Mouse (Mus musculus) B cell, adult 2 months (primary cell): ENCODE measurements around the gene Dcbld2.
"Not testable (repeated sequence)": the region's sequence is repeated elsewhere in the genome, so short reads cannot be mapped to it uniquely, and the experiment has no call there.

Experiments used
- DNase-seq, 2 experiments: peaks; one replicate each; pipeline ENCODE4 v3.0.0; 2022

Gene Dcbld2

DNA sequence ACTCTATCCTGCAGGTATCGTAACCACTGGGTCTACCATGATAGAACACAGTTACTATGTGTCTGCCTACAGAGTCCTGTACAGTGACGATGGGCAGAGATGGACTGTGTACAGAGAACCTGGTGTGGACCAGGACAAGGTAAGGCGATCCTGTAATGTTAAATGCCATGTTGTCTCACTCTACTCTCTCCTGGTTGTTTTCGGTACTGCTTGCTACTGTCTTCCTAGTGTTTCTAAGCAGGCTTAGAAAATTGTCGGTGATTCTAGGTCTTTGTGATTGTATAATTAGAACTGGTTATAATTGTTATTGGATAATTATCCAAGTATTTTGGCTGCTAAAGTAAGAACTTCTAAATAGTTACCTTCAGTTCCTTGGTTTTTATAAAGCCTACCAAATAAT is 43.4 kb downstream of the Dcbld2 start:
- no peak for DNase-seq

DNA sequence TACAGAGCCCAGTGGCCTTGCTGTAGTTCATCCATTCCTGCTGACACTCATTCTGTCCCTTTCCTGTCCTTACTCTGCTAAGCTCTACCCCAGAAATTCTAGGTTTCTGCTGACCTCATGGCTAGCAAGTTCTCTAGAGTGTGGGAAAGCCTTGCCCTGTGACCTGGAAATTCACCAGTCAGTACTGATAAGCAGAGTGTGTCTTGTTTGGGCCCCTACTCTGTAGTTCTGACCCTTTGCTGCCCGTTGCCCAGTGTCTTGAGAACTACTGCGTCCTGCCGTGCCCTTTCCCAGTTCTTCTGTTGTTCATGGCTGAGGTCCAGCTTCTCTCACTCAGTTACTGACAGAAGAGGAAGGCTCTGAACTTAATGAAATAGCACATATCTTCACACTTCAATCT is 44.9 kb downstream of the Dcbld2 start:
- DNase-seq, result no peak

DNA sequence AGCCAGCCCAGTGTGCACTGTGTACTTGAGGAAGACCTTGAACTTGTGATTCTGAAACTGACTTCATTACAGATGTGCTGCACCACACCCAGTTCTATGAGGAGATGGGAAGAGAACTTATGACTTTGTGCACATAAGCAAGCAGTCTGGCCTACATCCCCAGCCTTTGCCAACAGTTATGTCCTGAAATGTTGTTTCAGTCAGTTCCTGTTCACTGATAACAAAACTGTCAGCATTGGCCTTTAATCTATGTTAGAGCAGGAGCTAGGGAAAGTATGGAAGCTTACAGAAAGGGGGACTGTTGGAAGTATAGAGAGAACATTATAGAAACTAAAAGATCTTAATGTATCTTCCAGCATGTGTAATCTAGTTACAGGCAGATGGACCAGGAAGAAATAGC is 45.6 kb downstream of the Dcbld2 start:
- no peak for DNase-seq

DNA sequence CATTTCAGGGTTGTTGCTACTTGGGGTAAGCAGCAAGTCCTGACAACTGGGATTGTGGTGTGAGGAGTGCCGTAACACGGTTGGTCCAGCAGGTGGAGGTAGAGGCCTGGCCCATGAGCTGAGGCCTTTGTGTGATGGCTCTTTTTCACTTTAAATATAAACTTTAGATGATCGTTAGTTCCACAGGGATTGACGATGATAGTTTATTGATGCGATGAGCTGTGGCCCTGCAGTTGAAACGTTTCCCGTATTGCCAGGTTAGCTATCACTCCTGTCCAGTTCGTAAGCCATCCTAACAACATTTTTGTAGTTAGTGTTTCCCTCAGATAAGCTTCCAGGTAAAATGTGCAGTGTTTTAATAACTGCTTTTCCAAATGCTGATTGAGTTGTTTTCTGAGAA is 46.4 kb downstream of the Dcbld2 start:
- DNase-seq, result peak; percentile 78 to 80

DNA sequence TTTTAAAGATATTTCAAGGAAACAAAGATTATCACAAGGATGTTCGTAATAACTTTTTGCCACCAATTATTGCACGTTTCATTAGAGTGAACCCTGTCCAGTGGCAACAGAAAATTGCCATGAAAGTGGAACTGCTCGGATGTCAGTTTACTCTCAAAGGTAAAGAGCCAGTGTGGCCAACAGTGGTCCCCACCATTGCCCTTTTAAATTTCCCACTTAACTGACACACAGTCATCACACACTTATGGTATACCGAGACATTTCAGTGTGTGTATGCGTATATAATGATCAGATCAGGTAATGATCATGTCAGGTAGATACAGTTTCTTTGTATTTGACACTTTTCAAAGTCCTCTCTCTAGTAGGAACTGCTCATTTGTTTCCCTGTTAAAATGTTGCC is 46.9 kb downstream of the Dcbld2 start:
- DNase-seq, result no peak

DNA sequence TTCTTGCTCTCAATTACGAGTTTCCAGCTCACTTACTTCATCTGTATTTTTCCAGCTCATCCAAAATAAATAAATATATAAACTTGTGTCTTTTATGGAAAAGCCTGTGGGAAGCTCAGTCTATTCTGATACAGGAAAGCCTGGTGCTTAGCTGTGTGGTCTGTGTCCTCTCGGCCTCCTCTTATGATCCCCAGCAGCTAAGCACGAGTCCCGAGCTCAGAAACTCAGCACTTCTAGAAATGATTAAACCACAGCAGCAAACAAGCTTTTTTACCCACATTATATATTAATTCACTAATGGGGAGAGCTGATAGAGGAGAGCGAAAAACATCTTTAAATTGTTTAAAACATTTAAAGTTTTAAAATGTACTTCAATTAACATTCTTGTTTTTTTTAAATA is 48.2 kb downstream of the Dcbld2 start:
- DNase-seq, result no peak

DNA sequence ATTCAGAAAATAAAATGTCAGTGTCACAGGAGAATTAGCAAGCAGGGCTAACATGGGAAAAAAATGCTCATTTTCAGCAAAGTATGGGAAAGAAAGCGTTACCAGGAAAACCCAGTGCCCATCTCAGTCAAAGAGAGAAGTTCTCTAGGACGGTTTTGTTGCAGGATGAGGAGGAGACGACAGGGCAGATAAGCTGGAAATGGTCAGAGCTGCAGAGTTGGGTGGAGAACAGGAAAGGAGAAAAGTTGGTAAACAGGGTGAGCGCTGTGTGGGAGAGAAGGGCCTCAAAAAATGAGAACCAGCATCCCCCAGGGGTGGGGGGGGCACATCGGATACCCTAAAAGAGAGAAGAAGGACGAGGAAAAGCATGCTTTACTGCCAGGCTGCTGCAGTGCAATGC is 48.7 kb downstream of the Dcbld2 start:
- no peak for DNase-seq

DNA sequence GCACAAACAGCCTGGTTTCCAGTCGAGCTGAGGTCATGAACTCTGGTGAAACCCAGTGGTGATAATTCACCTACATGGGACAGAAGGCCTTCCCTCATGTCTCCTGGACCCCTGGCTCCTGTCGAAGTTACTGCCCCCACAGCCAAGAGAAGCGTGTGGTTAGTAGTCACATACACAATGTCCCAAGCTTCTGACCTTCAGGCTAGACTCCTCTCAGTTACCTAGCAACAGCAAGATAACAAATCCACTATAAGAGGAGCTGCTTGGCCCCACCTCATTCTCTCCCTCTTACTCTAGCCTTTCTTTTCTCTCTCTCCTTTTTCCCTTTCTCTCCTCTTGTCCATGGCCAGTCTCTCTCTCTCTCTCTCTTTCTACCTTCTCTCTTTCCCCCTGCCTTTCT is 51.7 kb downstream of the Dcbld2 start:
- not testable (repeated sequence) for DNase-seq

DNA sequence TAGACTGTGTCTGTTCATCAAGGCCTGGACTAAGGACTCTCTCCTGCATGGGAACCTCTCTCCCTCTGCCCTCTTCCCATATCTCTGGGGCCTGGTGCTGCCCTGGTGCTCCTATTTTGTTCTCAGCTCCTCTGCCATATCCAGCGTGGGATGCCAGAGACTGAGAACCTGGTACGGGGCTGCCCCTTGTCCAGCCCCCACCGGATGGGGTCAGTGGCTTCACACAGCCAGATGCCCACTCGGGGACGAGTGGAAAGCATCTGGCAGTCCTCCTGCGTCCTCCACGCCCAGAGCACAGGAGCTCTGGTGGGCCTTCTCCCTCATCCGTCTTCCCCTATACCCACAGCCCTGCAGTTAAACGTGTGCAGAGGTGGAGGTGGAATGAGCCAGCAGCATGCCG is 52.1 kb downstream of the Dcbld2 start:
- no peak for DNase-seq

DNA sequence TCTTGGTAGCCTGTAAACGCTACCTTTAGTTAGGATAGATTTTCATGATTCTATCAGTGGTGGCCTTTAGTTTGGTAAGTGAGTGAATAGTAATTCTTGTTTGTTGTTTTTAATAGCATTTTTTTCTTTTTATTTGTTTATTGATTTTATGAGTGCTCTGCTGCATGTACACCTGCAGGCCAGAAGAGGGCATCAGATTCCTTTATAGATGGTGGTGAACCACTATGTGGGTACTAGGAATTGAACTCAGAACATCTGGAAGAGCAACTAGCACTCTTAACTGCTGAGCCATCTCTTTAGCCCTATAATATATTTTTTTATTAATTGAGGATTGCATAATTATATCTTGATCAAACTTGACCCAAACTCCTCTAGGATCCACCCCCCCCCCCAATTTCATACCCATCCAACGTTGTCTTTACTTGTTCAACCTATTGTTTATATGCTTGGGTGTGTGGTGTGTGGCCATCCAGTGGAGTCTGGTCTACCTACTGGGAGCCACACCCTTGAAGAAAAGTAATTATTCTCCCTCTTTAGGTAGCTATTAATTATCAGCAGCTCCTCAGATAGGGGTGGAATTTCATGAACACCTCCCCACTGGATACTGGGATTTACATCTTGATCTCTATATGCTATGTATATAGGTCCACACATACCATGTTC is 53.7 kb downstream of the Dcbld2 start:
- DNase-seq, result peak; percentile 43 to 51

DNA sequence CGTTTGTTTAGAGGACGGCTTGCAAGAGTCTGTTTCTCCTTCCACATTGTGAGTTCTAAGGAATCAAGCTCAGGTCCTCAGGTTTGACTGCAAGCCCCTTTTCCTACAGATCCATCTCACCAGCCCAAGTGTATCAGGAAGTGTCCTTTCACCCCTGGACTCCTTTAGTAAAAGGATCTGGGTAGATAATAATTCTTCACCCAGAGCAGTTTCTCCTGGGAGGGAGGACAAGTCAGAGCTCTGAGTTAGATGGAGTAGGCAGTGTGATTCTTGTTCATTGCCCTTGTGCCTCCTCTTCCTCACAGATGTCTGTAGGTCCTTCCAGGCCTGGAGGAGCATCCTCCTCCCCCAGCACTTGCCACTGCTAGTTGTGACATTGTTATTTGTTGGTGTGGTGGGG is 54.3 kb downstream of the Dcbld2 start:
- no peak for DNase-seq

DNA sequence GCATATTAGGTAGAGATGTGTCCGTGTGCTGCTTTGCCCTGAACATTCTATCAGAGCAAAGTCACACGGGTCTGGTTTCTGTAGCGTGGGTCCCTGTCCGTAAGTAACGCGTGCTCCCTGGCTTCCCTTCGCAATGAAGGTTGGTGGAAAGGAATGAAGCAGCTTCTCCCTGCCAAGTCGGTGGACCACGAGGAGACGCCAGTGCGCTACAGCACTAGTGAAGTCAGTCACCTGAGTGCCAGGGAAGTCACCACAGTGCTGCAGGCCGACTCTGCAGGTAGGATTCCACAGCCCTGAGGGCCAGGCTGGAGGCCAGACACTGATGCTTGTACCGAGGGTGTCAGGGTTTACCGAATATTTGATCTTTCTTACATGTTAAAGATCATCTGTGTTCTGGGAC is 55.8 kb downstream of the Dcbld2 start:
- DNase-seq, result no peak

DNA sequence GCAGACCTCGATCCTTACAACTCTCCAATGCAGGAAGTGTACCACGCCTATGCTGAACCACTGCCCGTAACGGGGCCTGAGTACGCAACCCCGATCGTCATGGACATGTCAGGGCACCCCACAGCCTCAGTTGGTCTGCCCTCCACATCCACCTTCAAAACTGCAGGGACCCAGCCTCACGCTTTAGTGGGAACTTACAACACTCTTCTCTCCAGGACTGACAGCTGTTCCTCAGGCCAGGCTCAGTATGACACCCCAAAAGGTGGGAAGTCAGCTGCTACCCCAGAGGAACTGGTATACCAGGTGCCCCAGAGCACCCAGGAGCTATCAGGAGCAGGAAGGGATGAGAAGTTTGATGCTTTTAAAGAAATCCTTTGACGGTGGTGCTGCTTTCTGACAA is 57.2 kb downstream of the Dcbld2 start:
- DNase-seq, result no peak

DNA sequence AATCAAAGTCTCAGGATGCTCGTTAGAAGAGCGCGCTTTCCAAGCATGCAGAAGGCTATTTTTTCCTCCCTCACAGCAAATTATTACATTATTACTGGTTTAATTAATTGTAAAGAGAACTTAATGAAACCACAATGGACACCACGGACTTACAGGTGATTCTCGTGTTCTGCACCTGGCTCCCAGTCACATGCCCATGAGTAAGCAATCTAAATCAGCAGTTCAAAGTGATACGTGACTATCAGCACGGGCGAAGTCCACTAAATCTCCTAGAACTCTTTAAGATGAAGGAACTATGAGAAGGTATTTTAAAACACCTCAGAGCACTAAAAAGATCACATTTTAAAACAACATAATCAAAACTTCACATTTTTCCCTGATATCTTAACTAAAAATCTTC is 61.8 kb downstream of the Dcbld2 start:
- DNase-seq, result no peak

DNA sequence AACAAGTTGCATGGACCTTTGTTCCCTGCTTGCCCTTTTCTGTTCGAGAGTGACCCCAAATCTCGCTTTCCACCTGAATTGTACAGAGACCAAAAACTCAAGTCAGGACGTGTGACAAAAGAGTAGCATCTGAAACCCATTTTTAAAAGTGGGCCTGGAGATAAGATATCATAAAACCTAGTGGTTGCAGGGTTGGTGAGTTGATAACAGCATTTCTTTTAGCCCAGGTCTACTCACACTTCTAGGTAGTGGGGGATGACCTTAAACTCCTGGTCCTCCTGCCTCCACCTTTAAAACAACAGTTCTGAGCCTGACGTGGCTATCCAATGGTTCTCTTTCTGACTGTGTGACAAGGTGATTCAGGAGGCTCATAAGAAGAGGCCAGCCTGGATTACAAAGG is 62.6 kb downstream of the Dcbld2 start:
- DNase-seq, result no peak

DNA sequence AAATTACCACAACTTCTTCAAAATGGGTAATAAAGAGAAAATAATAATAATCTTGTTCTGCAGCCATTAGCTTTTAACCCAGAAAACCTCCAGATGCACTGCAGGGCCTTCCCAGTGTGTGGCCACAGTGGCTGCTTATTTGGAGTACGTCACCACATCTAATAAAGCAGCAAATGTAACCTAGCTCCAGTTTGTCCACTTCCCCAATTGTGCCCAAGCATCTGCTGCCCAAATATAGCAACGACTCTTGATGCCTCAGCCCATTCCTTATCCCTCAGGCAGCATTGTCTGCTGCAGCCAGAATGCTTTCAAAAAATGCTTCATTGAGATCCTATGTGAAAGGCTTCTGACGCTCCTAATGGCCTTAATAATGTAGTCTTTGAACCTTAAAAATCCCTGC is 66.6 kb downstream of the Dcbld2 start:
- peak in 1 of 2 experiments; percentile 15 for DNase-seq

DNA sequence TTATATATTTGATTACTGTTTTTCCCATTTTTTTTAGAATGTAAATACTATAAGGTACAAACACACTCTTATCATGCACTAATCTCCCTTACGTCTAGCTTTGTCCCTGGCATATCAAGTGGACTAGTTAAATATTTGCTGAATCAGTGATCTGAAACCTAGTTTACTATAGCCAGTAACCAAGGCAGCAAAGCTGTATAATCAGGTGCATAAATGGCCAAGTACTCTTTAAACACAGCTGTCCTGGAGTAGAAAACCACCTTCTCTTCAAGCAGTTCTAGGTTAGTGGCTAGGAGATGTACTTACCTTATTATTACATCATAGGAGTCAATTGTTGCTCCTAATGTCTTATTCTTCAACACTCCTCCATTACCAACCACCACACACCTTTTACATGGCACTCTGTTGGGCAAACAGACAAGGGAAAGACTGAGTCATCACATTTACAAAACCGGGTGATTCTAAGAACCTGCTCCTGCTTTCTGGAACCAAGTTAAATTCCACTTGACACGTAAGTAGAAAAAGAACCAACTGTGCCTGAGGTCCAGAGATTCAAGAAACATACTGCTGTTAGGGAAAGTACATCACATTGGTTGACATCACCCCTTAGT is 67.4 kb downstream of the Dcbld2 start:
- DNase-seq, result no peak

DNA sequence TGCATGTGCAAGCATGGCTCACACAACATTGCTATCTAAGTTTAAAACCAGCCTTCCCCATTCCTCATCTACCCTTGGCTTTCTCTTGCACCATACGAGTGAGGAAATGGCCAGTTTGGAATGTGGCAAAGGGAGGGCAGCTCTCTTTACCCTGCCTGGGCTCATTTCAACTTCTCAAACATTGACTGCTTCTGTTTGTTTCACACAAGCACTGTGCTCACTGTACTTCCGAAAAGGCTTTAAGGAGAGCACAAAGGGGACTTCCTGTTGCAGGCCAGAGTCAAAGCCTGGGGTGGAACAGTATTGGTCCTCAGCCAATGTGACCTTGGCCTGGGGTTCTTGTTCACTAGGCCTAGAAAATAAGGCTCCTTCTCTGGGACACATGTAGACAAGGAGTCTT is 68.1 kb downstream of the Dcbld2 start:
- DNase-seq, result peak; percentile 22 to 37

DNA sequence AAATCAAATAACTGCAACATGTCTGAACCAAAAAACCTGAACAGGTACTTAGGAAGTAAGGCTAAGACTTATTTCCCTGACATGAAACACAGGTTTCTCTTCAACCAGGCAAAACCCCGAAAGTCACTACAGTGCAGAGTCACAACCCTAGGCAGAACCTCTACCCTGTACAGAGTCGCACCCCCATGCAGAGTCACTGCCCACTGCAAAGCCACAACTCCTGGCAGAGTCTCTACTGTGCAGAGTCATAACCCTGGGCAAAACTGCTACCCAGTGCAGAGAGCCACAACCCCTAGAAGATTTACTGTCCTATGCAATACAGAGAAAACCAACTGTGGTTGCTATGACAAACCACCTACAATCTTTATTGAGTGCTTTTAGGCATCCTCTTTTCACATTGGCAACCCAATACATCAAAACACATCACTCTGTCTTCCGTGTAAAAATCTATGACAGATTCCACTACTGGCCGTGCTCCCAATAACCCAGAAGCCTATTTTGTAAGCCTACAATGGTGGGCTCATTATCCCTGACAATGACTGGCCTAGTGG is 71.7 kb downstream of the Dcbld2 start:
- DNase-seq, result no peak

DNA sequence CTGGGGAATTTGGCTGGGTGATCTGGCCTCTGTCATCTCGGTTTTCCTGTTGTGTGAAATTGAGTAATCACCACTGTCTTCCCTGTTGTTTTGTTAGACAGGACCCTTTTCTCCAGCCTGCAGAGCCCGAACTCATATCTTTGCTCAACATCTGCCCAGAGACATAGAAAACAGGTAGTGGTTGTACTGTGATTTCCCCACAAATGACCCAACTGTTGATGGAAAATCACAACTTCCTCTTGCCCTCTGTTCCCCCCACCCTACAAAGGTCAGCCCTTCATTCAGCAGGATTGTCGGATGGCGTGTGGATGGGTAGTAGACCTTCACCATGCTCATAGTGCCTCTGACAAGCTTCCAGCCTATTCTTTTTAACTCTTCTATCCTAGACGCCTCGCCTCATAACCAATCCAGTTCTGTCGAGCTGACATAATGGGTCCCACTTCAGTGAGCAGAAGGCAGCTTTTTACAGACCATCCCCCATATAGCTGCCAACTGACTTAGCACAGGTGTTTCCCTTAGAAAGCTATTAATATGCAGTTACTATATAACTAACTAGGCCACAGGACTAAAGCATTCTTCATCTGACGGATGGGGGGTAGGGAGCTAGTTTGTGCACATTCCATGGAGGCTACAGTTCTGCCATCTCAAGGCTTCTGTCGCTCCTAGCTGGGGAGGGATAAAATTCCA is 73.1 kb downstream of the Dcbld2 start:
- DNase-seq, result peak; percentile 57 to 58

DNA sequence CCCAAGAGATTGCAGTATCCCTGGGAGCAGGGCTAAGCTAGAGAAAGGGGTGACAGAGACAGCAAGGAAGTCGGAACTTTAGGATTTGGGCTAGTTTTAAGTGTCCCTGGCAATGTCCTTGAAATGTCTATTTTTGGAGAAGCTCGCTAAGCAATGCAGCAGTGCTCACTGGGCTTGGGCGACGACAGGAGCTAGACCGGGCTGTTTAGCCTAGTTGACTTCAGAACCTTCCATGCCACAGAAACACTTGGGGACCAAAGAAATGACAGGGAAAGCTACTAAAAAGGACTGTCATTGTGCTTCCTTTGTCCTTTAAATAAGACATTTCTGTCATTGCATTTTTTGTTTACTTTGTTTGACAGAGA is 73.6 kb downstream of the Dcbld2 start:
- DNase-seq, result no peak

DNA sequence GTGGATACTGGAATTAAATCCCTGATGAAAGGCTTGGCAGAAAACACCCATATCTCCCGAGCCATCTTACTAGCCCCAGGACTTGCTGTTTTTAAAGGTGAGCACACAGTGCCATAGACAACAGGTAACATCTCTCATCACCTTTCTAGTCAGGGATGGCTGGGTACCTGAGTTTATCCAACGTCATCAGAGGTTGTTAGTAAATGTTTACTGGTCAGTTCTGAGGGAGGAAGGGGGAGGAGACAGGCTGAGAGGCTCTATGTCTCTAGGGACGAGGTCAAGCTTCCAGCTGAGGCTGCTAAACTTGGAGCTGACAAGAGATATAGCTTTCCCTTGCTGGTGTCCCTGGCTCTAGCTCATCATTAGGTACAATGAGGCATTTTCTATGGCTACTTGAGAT is 74.1 kb downstream of the Dcbld2 start:
- DNase-seq, result no peak

DNA sequence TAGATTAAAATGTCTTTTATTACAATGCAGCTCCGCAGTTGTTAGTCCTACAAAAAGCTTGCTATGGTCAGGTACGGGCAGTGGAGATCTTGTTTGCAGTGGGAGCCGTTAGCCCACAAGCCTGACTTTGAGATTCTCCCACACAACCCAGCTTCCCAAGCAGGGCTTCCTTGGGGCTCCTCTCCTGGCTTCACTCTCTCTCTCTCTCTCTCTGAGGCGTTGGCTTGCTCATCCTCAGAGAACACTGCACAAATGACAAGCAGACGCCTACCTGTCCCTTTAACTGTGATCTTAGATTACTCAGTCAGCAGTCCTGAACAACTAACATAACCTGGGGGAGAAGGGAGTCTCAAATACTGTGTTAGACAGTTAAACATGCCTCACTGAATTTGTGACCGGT is 79.6 kb downstream of the Dcbld2 start:
- no peak for DNase-seq

DNA sequence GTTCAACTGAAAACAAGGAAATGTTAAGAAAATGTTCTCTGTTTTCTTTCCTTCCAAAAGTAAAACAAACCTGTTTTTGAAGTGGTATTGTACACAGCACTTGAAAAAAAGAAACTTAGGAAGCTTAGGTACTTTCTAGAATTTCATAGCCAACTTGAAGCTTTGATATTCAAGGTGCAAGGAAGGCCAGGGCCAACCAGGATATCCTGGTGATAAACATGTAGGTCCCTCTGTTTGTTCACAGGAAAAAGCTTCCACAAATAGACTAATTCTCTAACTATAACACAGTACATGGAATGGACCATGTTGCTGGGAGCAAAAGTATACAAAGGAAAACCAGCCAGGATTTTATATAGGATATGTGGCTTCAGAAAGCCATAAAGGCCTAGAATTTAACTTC is 88.5 kb downstream of the Dcbld2 start:
- DNase-seq, result no peak
